Mouse (Mus musculus) frontal cortex, postnatal 25 days (tissue): ENCODE measurements around the gene Pet100.
"Not testable (repeated sequence)": the region's sequence is repeated elsewhere in the genome, so short reads cannot be mapped to it uniquely, and the experiment has no call there.

ENCODE experiments used
- DNase-seq, 2 experiments: peaks; one replicate each; pipeline ENCODE4 v3.0.0; 2022; ENCODE audit warnings: low spot score in 2 of 2

Gene Pet100

DNA sequence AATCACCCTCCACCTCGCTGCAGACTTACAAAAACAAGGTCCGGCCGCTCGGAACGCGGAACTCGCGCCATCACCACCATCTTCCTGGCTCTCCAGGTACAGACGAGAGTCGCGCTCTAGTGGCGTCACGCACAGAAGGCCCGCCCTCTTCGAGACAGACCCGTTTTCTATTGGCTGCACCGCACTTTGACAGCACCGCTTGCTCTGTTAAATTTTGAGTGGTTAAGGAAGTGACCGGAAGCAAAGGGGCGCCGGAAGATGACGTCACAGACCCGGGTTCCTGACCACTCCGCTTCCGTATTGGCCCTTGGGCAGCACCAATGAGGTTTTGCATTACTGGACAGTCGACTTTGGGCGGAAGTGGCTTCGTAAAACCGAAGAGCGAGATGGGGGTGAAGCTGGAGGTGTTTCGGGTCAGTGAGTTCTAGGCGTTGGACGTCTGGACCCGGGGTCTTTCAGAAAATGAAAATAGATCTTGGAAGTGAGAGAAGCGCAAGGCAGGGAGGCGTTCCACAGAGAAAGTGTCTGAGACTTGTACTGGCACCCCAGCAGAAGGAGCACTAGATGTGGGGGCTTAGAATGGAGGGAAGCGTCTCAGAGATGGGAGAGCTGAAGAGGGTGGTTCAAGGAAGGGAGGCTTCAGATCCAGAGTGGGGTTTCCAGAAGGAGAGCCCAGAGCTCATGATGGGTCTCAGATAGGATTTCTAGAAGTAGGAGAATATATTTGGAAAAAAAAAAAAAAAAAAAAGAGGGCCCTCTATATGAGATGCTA is at the start of gene Pet100, which contains the start of gene Xab2:
Pet100 (plus strand) TSS at position 350 of the 772 bp plus-strand sequence.
Xab2 (minus strand) TSS at position 118 of the 772 bp plus-strand sequence.
- peak; percentile 99 for DNase-seq

DNA sequence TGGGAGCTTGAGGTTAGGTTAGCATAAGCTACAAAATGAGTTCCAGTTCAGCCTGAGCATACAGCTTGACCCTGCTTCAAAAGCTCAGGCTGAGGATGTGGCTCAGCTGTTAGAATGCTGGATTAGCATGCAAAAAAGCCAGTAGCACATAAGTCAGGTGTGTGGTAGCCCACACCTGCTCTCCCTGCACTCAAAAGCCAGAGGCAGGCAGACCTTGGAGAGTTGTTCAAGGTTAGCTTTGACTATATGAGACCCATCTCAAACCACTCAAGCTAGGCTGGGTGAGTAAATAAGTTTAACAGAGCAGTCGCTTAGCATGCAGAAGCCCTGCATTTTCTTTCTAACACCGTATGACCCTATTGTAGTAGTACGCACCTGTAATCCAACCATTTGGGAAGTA is 46.8 kb upstream of the Pet100 start:
- DNase-seq = no peak

DNA sequence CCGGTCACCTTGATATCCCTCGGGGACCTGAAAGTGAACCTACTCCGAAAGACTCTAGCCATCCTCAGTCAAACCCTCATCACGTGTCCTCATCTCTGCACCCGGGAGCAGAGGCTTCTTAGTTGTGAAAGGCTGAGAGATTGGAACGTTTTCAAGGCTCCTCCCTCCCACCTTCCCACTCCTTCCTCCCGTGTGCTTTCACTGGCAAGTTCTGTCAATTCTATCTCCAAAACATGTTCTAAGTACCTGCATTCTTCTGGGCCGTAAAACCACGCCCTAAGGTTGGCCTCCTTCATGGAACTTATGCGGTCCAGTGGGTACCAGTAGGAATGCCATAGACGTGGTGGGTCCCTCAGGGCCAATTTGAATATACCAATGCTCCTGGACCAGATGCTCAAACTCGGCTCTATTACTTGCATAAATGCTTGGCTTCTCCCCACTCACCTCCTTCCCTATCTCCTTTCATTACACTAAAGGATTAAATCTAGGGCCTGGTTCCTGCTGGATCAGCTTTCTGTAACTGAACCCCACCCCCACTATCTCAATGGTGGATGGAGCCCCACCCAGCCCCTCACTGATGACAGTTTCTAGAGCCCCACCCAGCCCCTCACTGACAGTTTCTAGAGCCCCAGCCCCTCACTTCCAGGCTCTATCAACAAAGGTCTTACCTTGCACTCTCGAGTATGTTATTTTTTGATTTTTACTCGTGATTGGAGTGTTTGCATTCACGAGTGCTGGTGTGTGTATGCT is 45.0 kb upstream of the Pet100 start:
- no peak for DNase-seq

DNA sequence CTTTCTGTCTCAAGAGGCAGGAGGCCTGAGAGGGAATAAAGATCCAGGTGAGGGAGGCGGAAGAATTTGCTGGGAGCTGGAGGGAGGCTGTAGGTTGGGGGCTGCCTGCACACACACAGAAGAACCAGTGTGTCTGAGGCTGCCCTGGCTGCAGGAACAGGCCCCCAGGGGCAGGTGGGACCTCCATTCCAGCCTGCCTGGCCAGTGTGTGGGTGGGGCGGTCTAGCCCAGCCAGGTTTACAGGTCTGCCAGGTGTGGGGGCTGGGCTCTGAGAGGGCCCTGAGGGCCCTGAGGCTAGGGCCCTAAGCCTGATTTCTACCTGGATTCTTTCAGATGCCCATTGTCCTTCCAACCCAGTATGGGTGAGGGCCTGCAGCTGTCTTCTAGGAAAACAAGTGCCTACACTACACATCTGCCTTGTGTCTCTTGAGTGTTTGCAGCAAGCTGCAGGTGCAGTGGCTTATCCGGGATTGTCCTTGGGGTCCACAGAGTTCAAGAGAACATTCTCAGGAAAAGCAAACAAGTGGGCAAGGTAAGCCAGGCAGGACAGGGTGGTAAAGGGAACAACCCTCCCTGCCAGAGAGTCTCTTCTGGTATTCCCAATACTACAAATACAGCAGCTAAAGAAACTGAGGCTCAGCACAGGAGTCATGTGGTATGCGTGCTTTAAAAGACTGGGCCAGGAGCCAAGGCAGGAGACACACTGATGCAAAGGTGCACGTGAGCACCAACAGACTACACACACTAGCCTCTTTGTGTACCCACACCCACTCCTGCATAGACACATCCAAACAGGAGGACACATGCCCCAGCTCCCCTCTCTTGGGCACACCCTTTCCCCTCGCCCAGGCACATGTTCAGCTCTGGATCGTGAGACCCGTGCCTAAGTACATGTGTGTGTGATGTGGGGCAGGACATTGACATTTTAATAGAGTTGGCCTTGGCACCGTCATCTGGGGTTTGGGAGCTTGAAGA is 41.7 kb upstream of the Pet100 start:
- no peak for DNase-seq

DNA sequence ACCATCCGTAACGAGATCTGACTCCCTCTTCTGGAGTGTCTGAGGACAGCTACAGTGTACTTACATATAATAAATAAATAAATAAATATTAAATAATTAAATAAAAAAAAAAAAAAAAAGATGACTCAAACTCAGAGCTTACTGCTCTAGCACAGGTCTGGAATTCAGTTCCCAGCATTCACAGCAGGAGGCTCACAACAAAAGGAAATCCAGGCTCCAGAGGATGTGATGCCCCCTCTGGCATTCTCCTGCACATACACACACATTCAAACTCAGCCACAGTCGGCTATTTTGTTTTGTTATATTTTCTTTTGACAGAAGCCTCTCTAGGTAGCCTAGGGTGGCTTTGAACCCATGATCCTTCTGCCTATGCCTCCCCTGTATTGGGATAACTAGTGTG is 39.4 kb upstream of the Pet100 start:
- DNase-seq = not testable (repeated sequence)

DNA sequence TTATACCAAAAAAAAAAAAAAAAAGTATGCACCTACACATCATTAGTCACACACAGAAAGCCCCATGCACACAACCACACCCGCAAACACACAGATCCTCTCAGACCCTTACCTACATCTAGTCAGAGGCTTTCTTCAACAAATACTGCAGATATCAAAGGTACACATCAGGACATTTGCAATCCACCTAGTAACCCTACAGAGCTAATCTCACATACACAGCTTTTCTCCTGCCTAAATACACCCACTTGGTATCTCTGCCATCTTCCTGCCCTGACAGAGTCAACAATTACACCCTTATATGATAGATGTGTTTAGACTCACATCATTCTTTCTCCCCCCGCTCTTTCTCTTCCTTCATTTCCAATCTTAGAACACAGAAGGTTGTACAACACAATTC is 34.9 kb upstream of the Pet100 start:
- no peak for DNase-seq

DNA sequence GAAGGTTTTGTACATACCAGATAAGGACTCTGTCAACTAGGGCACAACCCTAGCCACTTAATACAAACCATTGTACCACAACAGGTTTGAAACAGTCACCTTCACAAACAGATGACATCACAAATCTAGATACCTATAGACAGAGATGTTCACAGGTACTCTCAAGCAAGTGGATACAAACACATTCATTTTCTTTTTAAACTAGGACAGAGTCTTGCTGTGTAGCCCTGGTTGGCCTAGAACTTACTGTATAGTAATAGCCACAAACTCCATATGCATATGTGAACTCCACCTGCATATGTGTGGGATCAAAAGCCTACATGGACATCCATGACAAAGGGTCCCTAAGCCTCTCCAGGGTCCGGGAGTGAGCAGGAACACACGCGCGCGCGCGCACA is 34.4 kb upstream of the Pet100 start, which contains the start of gene Camsap3:
Camsap3 (plus strand) TSS at position 301 of the 398 bp plus-strand sequence.
- DNase-seq = no peak

DNA sequence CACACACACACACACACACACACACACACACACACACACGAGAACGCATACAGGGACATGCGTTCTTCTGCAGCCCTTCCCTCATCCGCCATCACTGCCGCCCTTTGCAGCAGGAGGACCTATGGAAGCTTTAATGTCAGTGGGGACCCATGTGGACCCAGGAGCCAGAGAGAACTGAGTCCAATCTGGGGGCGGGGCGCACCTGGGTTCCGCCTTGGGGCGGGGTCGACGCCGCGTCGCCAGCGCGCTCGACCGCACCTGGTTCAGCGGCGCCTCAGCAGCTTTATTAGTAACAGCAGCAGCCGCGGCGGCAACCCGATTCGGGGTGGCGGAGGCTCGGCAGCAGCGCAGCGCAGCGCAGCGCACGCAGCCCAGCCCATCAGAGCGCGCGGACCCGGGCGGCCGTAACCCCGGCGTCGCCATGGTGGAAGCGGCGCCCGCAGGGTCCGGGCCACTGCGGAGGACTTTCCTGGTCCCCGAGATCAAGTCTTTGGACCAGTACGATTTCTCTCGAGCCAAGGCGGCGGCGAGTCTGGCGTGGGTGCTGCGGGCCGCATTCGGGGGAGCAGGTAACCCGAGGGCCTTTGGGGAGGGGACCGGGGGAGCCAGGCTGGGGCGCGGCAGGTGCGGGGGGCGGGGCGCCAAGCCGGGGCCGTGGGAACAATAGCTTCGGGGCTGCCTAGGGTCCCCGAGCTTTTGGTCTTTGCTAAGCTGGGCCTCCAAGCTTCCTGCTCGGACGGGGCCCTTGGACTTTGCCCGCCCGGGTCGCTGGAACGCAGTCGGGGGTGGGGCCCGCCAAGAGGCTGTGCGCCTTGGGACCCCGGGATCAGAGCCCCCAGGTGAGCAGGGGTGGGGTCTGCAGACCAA is 33.7 kb upstream of the Pet100 start:
- peak; percentile 42 to 54 for DNase-seq

DNA sequence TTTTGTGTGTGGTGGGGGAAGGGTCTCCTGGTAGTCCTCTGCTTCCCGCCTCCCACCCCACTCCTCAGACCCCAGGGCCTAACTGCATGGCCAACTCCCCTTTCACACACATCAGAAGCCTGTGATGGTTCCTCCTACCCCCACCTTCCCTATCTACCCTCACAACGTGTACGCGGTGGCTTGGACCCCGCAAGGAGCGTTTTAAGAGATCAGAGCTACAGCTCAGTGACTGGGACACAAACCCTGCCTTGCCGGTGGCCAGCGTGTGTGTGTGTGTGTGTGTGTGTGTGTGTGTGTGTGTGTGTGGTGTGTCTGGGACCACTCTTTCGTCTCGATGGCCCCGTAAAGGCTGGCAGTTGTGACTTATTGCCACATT is 33.1 kb upstream of the Pet100 start:
- no peak for DNase-seq

DNA sequence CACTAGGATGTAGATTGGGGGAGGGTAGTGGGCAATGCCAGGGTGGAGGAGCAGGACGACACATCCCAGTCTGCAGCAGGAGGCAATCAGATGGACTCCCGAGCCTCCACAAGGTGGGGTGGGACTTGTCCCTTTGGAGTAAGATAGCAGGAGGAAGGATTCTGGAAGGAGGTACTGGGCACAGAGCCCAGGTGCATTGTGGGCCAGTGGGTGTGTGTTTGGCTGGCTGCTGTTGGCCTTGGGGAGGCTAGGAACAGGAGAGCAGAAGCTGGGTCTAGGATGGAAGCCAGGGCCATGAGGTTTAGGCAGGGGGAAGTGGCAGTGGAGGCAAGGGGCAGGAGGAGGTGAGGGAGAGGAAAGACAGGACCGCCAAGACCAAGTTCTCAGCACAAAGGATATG is 27.9 kb upstream of the Pet100 start:
- DNase-seq = no peak

DNA sequence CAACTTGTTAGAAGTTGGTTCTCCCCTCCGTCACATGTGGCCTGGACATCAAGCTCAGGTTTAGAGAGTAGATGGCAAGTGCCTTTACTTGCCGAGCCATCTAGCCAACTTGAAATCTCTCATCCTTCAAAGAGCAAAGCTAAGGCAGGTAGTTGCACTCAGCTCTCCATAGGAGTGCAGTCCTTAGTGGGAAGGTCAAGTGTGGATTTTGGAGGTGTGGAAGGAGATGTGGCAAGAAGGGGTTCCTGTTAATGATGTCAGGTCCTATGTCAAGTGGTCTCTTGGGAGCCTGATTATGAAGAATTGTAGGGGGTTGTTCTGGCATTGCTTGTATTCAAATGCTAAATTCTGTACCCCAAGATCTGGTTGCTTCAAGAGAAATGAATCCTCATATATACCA is 26.9 kb upstream of the Pet100 start:
- no peak for DNase-seq

DNA sequence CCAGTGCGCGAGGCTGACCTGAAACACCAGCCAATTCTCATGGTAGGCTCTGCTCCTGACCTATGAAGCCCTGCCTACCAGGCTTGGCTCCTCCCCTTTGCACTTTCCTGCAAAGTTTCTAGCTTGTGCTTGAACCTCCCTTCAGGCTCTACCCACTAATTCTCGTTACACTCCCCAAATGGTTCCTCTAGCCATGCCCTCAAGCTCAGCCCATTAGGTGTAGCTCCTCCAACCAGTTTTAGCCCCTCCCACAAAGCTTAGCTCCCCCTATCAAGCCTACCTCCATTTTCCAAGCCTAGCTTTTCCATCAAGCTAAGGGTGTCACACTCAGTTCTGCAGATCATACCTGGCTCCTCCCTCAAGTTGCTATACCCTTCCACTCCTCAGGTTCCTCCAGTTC is 23.3 kb upstream of the Pet100 start:
- DNase-seq = no peak

DNA sequence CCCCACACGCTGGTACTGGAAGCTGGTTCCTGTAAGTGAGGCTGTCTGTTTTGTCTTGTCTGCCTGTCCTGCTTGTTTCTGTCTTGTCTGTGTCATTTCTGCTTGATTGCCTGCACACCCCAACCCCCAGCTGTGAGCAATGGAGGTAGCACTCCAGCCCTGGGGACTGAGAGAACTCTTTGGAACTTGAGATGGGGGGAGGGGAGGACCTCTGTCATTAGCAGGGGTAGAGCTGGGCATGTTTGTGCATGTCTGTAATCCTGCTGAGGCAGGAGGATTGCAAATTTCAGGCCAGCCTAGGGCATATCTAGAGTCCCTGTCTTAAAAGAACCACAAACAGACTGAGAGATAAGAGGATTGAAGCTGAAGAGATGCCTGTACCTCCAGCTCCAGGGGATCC is 22.1 kb upstream of the Pet100 start:
- no peak for DNase-seq

DNA sequence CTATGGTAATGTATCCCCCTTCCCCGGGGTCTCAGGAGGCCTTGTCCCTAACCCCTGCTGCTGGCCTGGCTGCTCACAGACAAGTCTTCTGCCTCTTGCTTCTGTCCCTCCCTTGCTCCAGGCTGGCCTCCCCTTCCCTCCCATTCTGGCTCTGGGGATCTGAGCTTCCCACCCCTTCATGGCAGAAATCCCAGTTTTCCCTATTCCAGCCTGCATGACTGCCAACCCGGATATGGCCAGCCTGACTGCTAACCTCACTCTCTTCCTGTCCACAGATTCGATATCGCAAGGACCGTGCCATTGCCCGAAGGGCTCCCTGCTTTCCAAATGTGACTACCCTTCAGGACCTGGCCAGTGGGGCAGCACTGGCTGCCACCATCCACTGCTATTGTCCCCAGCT is 20.9 kb upstream of the Pet100 start:
- DNase-seq = no peak

DNA sequence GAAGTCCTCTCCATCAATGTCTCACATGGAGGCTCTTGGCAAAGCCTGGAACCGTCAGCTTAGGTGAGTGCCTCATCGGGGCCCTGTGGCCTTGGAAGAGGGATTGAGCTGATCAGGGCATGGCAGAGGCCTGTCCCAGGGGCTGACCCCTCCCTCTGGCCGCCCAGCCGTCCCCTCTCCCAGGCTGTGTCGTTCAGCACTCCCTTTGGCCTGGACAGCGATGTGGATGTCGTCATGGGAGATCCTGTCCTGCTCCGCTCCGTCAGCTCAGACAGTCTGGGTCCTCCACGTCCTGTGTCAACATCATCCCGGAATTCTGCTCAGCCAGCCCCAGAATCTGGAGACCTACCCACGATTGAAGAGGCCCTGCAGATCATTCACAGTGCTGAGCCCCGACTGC is 17.9 kb upstream of the Pet100 start:
- no peak for DNase-seq

DNA sequence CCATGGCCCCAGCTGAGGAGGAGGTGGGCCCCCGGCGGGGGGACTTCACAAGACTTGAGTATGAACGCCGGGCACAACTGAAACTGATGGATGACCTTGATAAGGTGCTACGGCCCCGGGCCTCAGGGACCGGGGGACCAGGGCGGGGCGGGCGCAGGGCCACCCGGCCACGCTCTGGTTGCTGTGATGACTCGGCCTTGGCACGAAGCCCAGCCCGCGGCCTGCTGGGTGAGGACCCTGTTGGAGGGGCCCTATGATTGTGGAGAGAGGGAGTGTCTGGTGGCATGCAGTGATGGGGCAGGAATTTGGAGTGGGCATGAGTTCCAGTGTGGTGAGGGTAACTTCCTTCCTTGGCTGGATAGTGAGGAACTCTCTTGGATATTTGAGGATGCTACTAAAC is 14.8 kb upstream of the Pet100 start:
- DNase-seq = no peak

DNA sequence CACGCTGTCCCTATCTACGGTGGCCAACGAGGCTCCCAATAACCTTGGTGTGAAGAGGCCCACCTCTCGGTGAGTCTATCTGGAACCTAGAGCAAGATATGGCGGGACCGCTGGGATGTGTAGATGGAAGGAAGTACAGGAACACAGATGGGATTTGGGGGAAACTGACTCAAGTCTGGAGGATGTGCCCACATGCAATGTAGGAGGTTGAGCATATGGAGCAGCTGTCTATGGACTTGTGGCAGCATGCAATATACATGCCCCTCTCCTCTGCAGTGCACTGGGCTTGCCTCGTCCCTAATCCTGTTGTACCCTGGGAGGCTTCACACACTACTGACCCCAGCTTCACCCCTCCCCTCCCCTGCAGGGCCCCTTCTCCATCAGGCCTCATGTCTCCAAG is 13.5 kb upstream of the Pet100 start:
- no peak for DNase-seq

DNA sequence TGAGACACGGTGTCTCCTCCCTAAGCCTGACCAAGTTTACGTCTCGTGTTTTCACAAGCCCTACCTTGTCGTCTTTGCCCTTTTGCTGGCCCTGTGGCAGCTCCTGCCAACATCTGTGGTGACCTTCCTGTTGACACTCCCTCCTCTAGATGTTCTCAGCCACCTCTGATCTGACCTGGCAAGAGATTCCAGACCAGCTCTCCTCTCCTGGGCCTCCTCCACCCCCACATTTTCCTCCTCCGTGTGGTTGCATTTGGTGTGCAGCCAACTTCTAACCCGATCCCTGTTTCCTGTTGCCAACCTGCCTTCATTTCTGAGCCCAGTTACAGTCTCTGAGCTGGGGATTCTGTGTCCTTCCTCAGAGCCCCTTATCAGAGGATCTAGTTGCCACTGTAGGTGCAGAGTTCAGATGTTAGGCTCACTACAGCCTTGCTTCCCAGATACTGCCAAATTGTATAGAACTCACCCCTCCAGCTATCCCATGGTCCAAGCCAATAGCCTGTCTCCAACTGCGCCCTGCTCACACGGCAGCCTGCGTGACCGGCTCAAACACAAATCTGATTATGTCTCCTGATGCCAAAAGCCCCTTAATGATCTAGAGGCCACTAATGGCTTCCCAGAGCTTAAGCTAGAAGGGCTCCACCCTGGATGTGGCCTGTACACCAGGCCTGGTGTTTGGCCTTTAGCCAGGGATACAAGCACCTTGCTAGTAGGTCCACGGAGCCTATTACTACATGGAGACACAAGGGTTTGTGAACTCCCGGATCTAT is 12.1 kb upstream of the Pet100 start:
- no peak for DNase-seq

DNA sequence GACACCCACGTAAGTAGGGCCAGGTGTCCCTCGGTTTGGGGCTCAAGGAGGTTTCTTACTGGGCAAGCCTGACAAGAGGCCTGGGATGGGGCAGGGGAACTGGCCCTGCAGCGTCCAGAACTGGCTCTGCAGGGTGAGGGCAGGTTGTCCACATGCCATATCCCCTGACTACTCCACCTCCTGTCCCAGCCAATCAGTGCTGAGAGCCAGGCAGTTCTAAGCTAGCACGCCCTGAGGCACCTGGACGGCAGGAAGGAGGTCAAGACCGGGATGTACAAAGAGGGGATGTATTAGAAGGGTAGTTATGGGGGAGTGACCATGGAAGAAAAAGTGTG is 11.6 kb upstream of the Pet100 start:
- no peak for DNase-seq

DNA sequence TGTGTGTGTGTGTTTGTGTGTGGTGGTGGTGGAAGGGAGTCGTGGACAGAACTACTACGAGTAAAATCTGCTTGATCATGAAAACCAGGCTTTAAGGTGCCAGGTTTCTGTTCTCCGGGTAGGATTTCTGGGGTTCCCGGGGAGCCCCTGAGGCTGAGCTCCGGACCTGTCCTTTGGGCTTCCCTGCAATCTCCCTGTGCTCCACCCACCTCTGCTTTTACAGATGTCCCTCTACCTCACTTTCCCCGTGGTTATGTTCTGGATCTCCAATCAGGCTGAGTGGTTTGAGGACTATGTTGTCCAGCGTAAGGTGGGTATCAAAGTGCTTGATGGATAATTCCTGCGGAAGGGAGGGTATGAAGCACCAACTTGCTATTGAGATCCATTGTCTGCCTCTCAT is 771 bp downstream of the Pet100 start:
- no peak for DNase-seq
